13 mouse cellular contexts compared by ENCODE assay signal in genomic region chr14:54398528-54398916, GRCm38 (mm10). TPM values are rescaled to one million over a fixed set of nuclear protein-coding genes. Genes with fewer than 3 reads are reported as not detected.
DNase-seq lines count a peak whose midpoint lies in the region; ATAC-seq and TF ChIP-seq lines count a peak whose summit lies in the region.
"Had no signal": no experiment of that assay in that cellular context is flagged by ENCODE, and none has a peak within 500 bp of the region (broad histone marks: within the 10 kb centered on the region; RNA-seq: fewer than 3 reads in every experiment).

No protein-coding gene starts in this region.

- dilution Hi-C loops in CH12.LX (cut with MboI; ENCODE audit: extremely low pct_ligation_motif_present, extremely low pct_unique_long_range_greater_than_20kb, low sequenced_read_pairs) = no loop called here

- in situ Hi-C loops in CH12.LX (cut with MboI; ENCODE audit: low pct_ligation_motif_present, low pct_unique_long_range_greater_than_20kb, low sequenced_read_pairs) = no loop called here

- H3K79me2 ChIP-seq in CH12.LX (replicated peaks; ENCODE audit: control insufficient read depth, extremely low read depth, insufficient read depth, poor library complexity, severe bottlenecking) (peaks cover 58% of the 10 kb centered on the region), macrophage (ENCODE audit: inconsistent target) (peaks cover 80% of the 10 kb centered on the region)

- no peak for TF ChIP-seq POLR2A in CH12.LX (IDR thresholded peaks at IDR 0.05; ENCODE audit: low read depth, low read length)

- H3K4me1 ChIP-seq in kidney, embryonic 16.5 days (ENCODE audit: insufficient read depth, low read length) = peaks cover 16% of the 10 kb centered on the region
- H3K4me1 ChIP-seq in CH12.LX (ENCODE audit: control insufficient read depth in 1 of 2, insufficient read depth in 2 of 2) = peaks cover 13 to 69% of the 10 kb centered on the region in 2 experiments
- H3K4me1 ChIP-seq in forebrain, embryonic 16.5 days (replicated peaks; ENCODE audit: control insufficient read depth, insufficient read depth, low read length) = no peaks in the 10 kb centered on the region
- H3K4me1 ChIP-seq: forebrain, embryonic 13.5 days; midbrain, embryonic 10.5 days had no signal

- WGBS in kidney, embryonic 16.5 days = 22% methylated on average over 7 of the region's 7 CpGs
- WGBS in macrophage (ENCODE audit: missing documents) = 21% methylated on average over 7 of the region's 7 CpGs
- 71% methylated on average over 7 of the region's 7 CpGs for WGBS in forebrain, embryonic 16.5 days

- DNase-seq in kidney, adult 11 months = no peak
- DNase-seq in 416B (ENCODE audit: low read depth) = peak; percentile 77
- no peak for DNase-seq in CH12.LX (ENCODE audit: extremely low read depth)
- DNase-seq in testis, postnatal 10 days (ENCODE audit: low spot score) = no peak
- DNase-seq: cerebellum, adult 9-10 months; embryo, embryonic 11 days; thymus, postnatal 25 days had no signal

- no peaks in the 10 kb centered on the region for H3K9me3 ChIP-seq in kidney, embryonic 16.5 days (ENCODE audit: low read length)
- peaks cover 9% of the 10 kb centered on the region for H3K9me3 ChIP-seq in CH12.LX (replicated peaks; ENCODE audit: low read length)
- H3K9me3 ChIP-seq in forebrain, embryonic 16.5 days (ENCODE audit: control insufficient read depth, low read length) = no peaks in the 10 kb centered on the region
- H3K9me3 ChIP-seq: forebrain, embryonic 13.5 days; midbrain, embryonic 10.5 days had no signal

- no peak overlapping the region for H3K4me2 ChIP-seq in kidney, embryonic 16.5 days (replicated peaks; ENCODE audit: low read depth, low read length)
- peak overlapping the region; percentile 89; the same call in 1 of the 2 replicates for H3K4me2 ChIP-seq in CH12.LX (ENCODE audit: insufficient read depth, low read depth, poor library complexity, severe bottlenecking)
- no peak overlapping the region for H3K4me2 ChIP-seq in forebrain, embryonic 16.5 days (ENCODE audit: low read length)
- H3K4me2 ChIP-seq: forebrain, embryonic 13.5 days; limb, embryonic 12.5 days had no signal

- H3K9ac ChIP-seq in kidney, embryonic 16.5 days (replicated peaks; ENCODE audit: low read length) = no peak overlapping the region
- H3K9ac ChIP-seq in CH12.LX (ENCODE audit: insufficient read depth, low read depth) = peak overlapping the region; percentile 27
- no peak overlapping the region for H3K9ac ChIP-seq in forebrain, embryonic 16.5 days (replicated peaks; ENCODE audit: low read depth, low read length)
- H3K9ac ChIP-seq: forebrain, embryonic 13.5 days; limb, embryonic 12.5 days had no signal

- ATAC-seq in kidney, embryonic 16.5 days (ENCODE audit: low FRiP score, low TSS enrichment) = no peak
- ATAC-seq in forebrain, embryonic 16.5 days = no peak
- ATAC-seq: forebrain, embryonic 13.5 days had no signal

- H3K27me3 ChIP-seq in kidney, embryonic 16.5 days (ENCODE audit: insufficient read depth, low read length) = no peaks in the 10 kb centered on the region
- H3K27me3 ChIP-seq in CH12.LX (replicated peaks) = no peaks in the 10 kb centered on the region
- no peaks in the 10 kb centered on the region for H3K27me3 ChIP-seq in forebrain, embryonic 16.5 days (replicated peaks; ENCODE audit: control insufficient read depth, insufficient read depth, low read length)
- H3K27me3 ChIP-seq: forebrain, embryonic 13.5 days; limb, embryonic 12.5 days had no signal

- 0 out of 2 replicates have a peak, but pooled peaks cover 5% of the 10 kb centered on the region for H3K36me3 ChIP-seq in kidney, embryonic 16.5 days (ENCODE audit: insufficient read depth, low read length)
- H3K36me3 ChIP-seq in CH12.LX (replicated peaks in 1 of 2; ENCODE audit: control insufficient read depth in 1 of 2, insufficient read depth in 1 of 2, low read length in 1 of 2) = peaks cover 30 to 49% of the 10 kb centered on the region in 2 experiments
- peaks cover 5% of the 10 kb centered on the region; the same call in 1 of the 2 replicates for H3K36me3 ChIP-seq in macrophage (ENCODE audit: inconsistent target)
- H3K36me3 ChIP-seq in forebrain, embryonic 16.5 days (ENCODE audit: control insufficient read depth, insufficient read depth) = no peaks in the 10 kb centered on the region
- H3K36me3 ChIP-seq: limb, embryonic 12.5 days; midbrain, embryonic 10.5 days had no signal

- no peak for TF ChIP-seq RAD21 in CH12.LX (IDR thresholded peaks at IDR 0.05; ENCODE audit: low read depth, low read length)

- no peak overlapping the region for H3K4me3 ChIP-seq in kidney, embryonic 16.5 days (ENCODE audit: low read length)
- H3K4me3 ChIP-seq in CH12.LX (replicated peaks in 1 of 3; ENCODE audit: low read depth in 2 of 3, low read length in 2 of 3, poor library complexity in 1 of 3) (no peak overlapping the region), macrophage (ENCODE audit: inconsistent target) (no peak overlapping the region)
- no peak overlapping the region for H3K4me3 ChIP-seq in forebrain, embryonic 16.5 days (replicated peaks; ENCODE audit: low read length)
- H3K4me3 ChIP-seq: forebrain, embryonic 13.5 days; limb, embryonic 12.5 days; midbrain, embryonic 10.5 days had no signal

- H3K27ac ChIP-seq in kidney, embryonic 16.5 days (ENCODE audit: low read length) = peak overlapping the region; percentile 71
- H3K27ac ChIP-seq in CH12.LX (ENCODE audit: insufficient read depth, low read depth) (peak overlapping the region; percentile 89), macrophage (peak overlapping the region; percentile 90)
- no peak overlapping the region for H3K27ac ChIP-seq in forebrain, embryonic 16.5 days (ENCODE audit: low read length)
- H3K27ac ChIP-seq: forebrain, embryonic 13.5 days; limb, embryonic 12.5 days; midbrain, embryonic 10.5 days had no signal

- no peak for TF ChIP-seq CTCF in CH12.LX (conservative IDR thresholded peaks at IDR 0.05 in 1 of 2, IDR thresholded peaks at IDR 0.05 in 1 of 2; ENCODE audit: low read depth in 2 of 2, low read length in 2 of 2)

- TF ChIP-seq EP300 in CH12.LX (IDR thresholded peaks at IDR 0.05; ENCODE audit: low read length) = no peak

TF ChIP-seq in CH12.LX, 34 proteins besides CTCF, POLR2A, EP300 and RAD21:
- TF ChIP-seq MAFK (IDR thresholded peaks at IDR 0.05; ENCODE audit: insufficient replicate concordance, low read length) = peak; percentile 66; the same call in 1 of the 2 replicates
- no peak for TF ChIP-seq E2F4 (IDR thresholded peaks at IDR 0.05; ENCODE audit: insufficient replicate concordance, low read depth, low read length)

RNA-seq across cellular contexts. Expression of gene Slc7a7, which starts 19.1 kb away (rescaled TPM):
- polyA plus RNA-seq in kidney, embryonic 16.5 days (2015; fragmentation: Nextera tagmentation; extraction: Ambion mirVana) = 15.7 and 15.8 TPM in 2 replicates
- total RNA-seq in CH12.LX (2012; rRNA removed) = 43.3 and 50.4 TPM in 2 replicates
- total RNA-seq in CH12.LX (2014; rRNA removed) = 23.8 and 27.8 TPM in 2 replicates
- 40.0 and 45.4 TPM in 2 replicates for polyA plus RNA-seq in CH12.LX (2012; ENCODE audit: insufficient read length, low read depth)
- total RNA-seq in macrophage (2018; cell fraction: chromatin; rRNA removed) = 10 to 100 TPM; 15.0 to 82.0 (median 43.4) TPM
- 100 to 1,000 TPM in 1 of 26 experiments, 10 to 100 TPM in 25; 33.4 to 102 (median 60.1) TPM for total RNA-seq in macrophage (2018; cell fraction: cytosol; rRNA removed)
- total RNA-seq in macrophage (2018; cell fraction: nucleus; rRNA removed) = 10 to 100 TPM; 31.1 to 77.3 (median 52.1) TPM
- polyA plus RNA-seq in macrophage (2018) = 39.3 to 48.7 TPM (median 48.3 TPM) in 3 replicates
- 3.9 and 4.9 TPM in 2 replicates for polyA plus RNA-seq in forebrain, embryonic 16.5 days (2015; fragmentation: Nextera tagmentation; extraction: Ambion mirVana)

RNA-seq across cellular contexts. Expression of gene Mrpl52, which starts 28.2 kb away (rescaled TPM):
- 202 and 227 TPM in 2 replicates for polyA plus RNA-seq in kidney, embryonic 16.5 days (2015; fragmentation: Nextera tagmentation; extraction: Ambion mirVana)
- total RNA-seq in CH12.LX (2012; rRNA removed) = 309 and 328 TPM in 2 replicates
- total RNA-seq in CH12.LX (2014; rRNA removed) = 87.9 and 97.1 TPM in 2 replicates
- polyA plus RNA-seq in CH12.LX (2012; ENCODE audit: insufficient read length, low read depth) = 230 and 281 TPM in 2 replicates
- total RNA-seq in macrophage (2018; cell fraction: chromatin; rRNA removed) = 100 to 1,000 TPM in 6 of 26 experiments, 10 to 100 TPM in 20; 17.6 to 207 (median 72.8) TPM
- 100 to 1,000 TPM; 115 to 228 (median 161) TPM for total RNA-seq in macrophage (2018; cell fraction: cytosol; rRNA removed)
- total RNA-seq in macrophage (2018; cell fraction: nucleus; rRNA removed) = 100 to 1,000 TPM in 4 of 26 experiments, 10 to 100 TPM in 22; 30.9 to 136 (median 67.5) TPM
- 40.3 to 199 TPM (median 94.6 TPM) in 3 replicates for polyA plus RNA-seq in macrophage (2018)
- polyA plus RNA-seq in forebrain, embryonic 16.5 days (2015; fragmentation: Nextera tagmentation; extraction: Ambion mirVana) = 229 and 239 TPM in 2 replicates

RNA-seq across cellular contexts. Expression of gene Mmp14, which starts 32.9 kb away (rescaled TPM):
- 152 and 156 TPM in 2 replicates for polyA plus RNA-seq in kidney, embryonic 16.5 days (2015; fragmentation: Nextera tagmentation; extraction: Ambion mirVana)
- total RNA-seq in CH12.LX (2012; rRNA removed) (0.08 and 0.17 TPM in 2 replicates), CH12.LX (2014; rRNA removed) (0.08 and 0.11 TPM in 2 replicates)
- polyA plus RNA-seq in CH12.LX (2012; ENCODE audit: insufficient read length, low read depth) (0.10 TPM in 1 of 2 replicates, not detected in the other), macrophage (2018) (19.5 to 30.7 TPM (median 25.0 TPM) in 3 replicates)
- 100 to 1,000 TPM in 17 of 26 experiments, 10 to 100 TPM in 7, 1 to 10 TPM in 2; 6.7 to 532 (median 155) TPM for total RNA-seq in macrophage (2018; cell fraction: chromatin; rRNA removed)
- 100 to 1,000 TPM in 14 of 26 experiments, 10 to 100 TPM in 10, 1 to 10 TPM in 2; 9.2 to 351 (median 147) TPM for total RNA-seq in macrophage (2018; cell fraction: cytosol; rRNA removed)
- 100 to 1,000 TPM in 18 of 26 experiments, 10 to 100 TPM in 8; 13.6 to 816 (median 329) TPM for total RNA-seq in macrophage (2018; cell fraction: nucleus; rRNA removed)
- 49.4 and 62.3 TPM in 2 replicates for polyA plus RNA-seq in forebrain, embryonic 16.5 days (2015; fragmentation: Nextera tagmentation; extraction: Ambion mirVana)

RNA-seq across cellular contexts. Expression of gene Oxa1l, which starts 37.9 kb away (rescaled TPM):
- polyA plus RNA-seq in kidney, embryonic 16.5 days (2015; fragmentation: Nextera tagmentation; extraction: Ambion mirVana) = 60.2 and 63.7 TPM in 2 replicates
- 37.3 and 38.8 TPM in 2 replicates for total RNA-seq in CH12.LX (2012; rRNA removed)
- total RNA-seq in CH12.LX (2014; rRNA removed) = 34.6 and 34.7 TPM in 2 replicates
- 88.9 and 111 TPM in 2 replicates for polyA plus RNA-seq in CH12.LX (2012; ENCODE audit: insufficient read length, low read depth)
- total RNA-seq in macrophage (2018; cell fraction: chromatin; rRNA removed) = 100 to 1,000 TPM in 2 of 26 experiments, 10 to 100 TPM in 24; 16.9 to 118 (median 43.0) TPM
- 10 to 100 TPM; 18.0 to 46.5 (median 34.2) TPM for total RNA-seq in macrophage (2018; cell fraction: cytosol; rRNA removed)
- total RNA-seq in macrophage (2018; cell fraction: nucleus; rRNA removed) = 10 to 100 TPM; 15.1 to 86.6 (median 33.4) TPM
- polyA plus RNA-seq in macrophage (2018) = 29.2 to 46.0 TPM (median 33.9 TPM) in 3 replicates
- 44.5 and 49.0 TPM in 2 replicates for polyA plus RNA-seq in forebrain, embryonic 16.5 days (2015; fragmentation: Nextera tagmentation; extraction: Ambion mirVana)

Comparison
In these comparisons a context has a peak if more than half of its experiments do, and no peak if none do; other contexts are left out.
1. RNA of gene Mmp14, which starts 32.9 kb away (polyA plus RNA-seq): 152 to 156 TPM in kidney, embryonic 16.5 days, 49.4 to 62.3 TPM in forebrain, embryonic 16.5 days and 19.5 to 30.7 TPM in macrophage; 0.10 TPM in CH12.LX; every median in the first group is over 10 times any median in the second.